Mouse (Mus musculus) lung, postnatal 0 days (tissue): ENCODE data around the gene Dmxl2.

Experiments used
- CTCF ChIP-seq: IDR thresholded peaks from 2 replicates; pipeline ENCODE4 v1.5.1; 2016; ENCODE audit warnings: antibody characterized with exemption, mild to moderate bottlenecking
- EP300 ChIP-seq: IDR thresholded peaks from 2 replicates; pipeline ENCODE4 v1.6.1; 2016; ENCODE audit warnings: antibody characterized with exemption, mild to moderate bottlenecking, control low read depth

- TF ChIP-seq CTCF (no peak), EP300 (no peak)
Measured at GRCm38 (mm10) chr9:54342026-54342425, 159.4 kb downstream of the Dmxl2 start.
